Mouse (Mus musculus) hindbrain, embryonic 15.5 days (tissue): Measurements from ENCODE around the gene Cped1. TPM values are rescaled to one million over a fixed set of nuclear protein-coding genes. Genes with fewer than 3 reads are reported as not detected.

Experiments used
- ATAC-seq: fragments of 200-750 bp; cut with Nextera tagmentation; 2 replicates; pipeline ENCODE4 v1.8.0; 2017; ENCODE audit warnings: low read depth, moderate number of reproducible peaks, moderate TSS enrichment; ENCODE audit not compliant: low FRiP score
- H3K27ac ChIP-seq: fragments of 300-500 bp; sonication (generic); replicated peaks from 2 replicates; pipeline ENCODE4 v1.5.1; 2015; ENCODE audit warnings: mild to moderate bottlenecking, inconsistent platforms
- H3K27me3 ChIP-seq: fragments of 300-500 bp; sonication (generic); 2 replicates; pipeline ENCODE4 v1.6.1; 2015; ENCODE audit warnings: control low read depth, inconsistent platforms
- H3K36me3 ChIP-seq: fragments of 300-500 bp; sonication (generic); 2 replicates; pipeline ENCODE4 v1.6.1; 2015; ENCODE audit warnings: control low read depth, inconsistent platforms
- H3K4me1 ChIP-seq: fragments of 300-500 bp; sonication (generic); replicated peaks from 2 replicates; pipeline ENCODE4 v1.6.1; 2015; ENCODE audit warnings: control low read depth, inconsistent platforms
- H3K4me2 ChIP-seq: fragments of 300-500 bp; sonication (generic); 2 replicates; pipeline ENCODE4 v1.6.1; 2015; ENCODE audit warnings: moderate library complexity, mild to moderate bottlenecking, inconsistent platforms
- H3K4me3 ChIP-seq: fragments of 300-500 bp; sonication (generic); 2 replicates; pipeline ENCODE4 v1.5.1; 2015; ENCODE audit warnings: mild to moderate bottlenecking, inconsistent platforms
- H3K9ac ChIP-seq: fragments of 300-500 bp; sonication (generic); 2 replicates; pipeline ENCODE4 v1.6.1; 2015; ENCODE audit warnings: inconsistent platforms
- H3K9me3 ChIP-seq: fragments of 300-500 bp; sonication (generic); 2 replicates; pipeline ENCODE4 v1.6.1; 2016; ENCODE audit warnings: control low read depth, inconsistent platforms
- WGBS: fragments of 180-500 bp; shearing (Covaris S2); methylation state at CpG from one replicate; pipeline ENCODE4 v1.1.7; 2015; 5-methylcytosine and 5-hydroxymethylcytosine counted together
- polyA plus RNA-seq: library from polyadenylated mRNA; unstranded; fragments of >200 nt; fragmentation: Nextera tagmentation; extraction: Ambion mirVana; gene quantifications from 2 replicates; pipeline ENCODE4 v1.2.1, GENCODE M21; 2015

Gene Cped1
- polyA plus RNA-seq, 1 experiment from 2014 or later: 3.7 TPM

- WGBS: 63% methylated on average over 14 of the region's 14 CpGs
- H3K4me1 ChIP-seq: no peaks in the 10 kb centered on the region
- no peak for ATAC-seq
- H3K9ac ChIP-seq: no peak overlapping the region
- no peaks in the 10 kb centered on the region for H3K9me3 ChIP-seq
- H3K36me3 ChIP-seq: no peaks in the 10 kb centered on the region
- H3K27me3 ChIP-seq: peaks cover 10% of the 10 kb centered on the region
- no peak overlapping the region for H3K4me3 ChIP-seq
- no peak overlapping the region for H3K27ac ChIP-seq
- H3K4me2 ChIP-seq: no peak overlapping the region
These were observed 312.3 kb downstream of the Cped1 start for GRCm38 (mm10) chr6:22298059-22298458.

Other genes starting within 250 kb of the Cped1 start
- gene Tspan12, start 133.4 kb upstream of the Cped1 start, polyA plus RNA-seq: 60.5 and 66.8 TPM in 2 replicates
- 42.6 and 45.4 TPM in 2 replicates for gene Ing3, start 36.3 kb upstream of the Cped1 start, polyA plus RNA-seq